Mouse (Mus musculus) skeletal muscle tissue, adult 2 months (tissue): ENCODE results near the gene Arsa.

Experiments
- DNase-seq: peaks from one replicate; pipeline ENCODE4 v3.0.0-alpha.2; 2012; ENCODE audit warnings: low read depth, low spot score

The Arsa gene

DNA sequence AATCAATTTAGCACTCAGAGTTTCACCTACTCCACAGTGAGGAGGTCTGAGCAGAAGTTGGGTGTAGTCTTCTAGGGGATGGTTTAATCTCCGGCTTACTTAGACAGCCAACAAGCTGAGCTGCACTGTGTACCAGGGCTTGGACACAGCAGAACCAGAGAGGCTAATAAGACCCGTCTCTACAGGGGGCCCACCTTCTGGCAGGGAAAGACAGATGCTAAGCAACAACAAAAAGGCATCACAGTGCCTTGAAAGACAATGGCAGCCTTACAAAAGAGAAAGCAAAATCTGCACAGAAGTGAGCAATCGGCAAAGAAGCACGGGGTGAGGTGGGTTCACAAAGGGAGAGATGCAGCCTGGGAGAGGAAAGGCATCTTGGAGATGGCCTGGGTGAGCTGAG, 18.9 kb upstream of the Arsa start:
- DNase-seq = no peak

DNA sequence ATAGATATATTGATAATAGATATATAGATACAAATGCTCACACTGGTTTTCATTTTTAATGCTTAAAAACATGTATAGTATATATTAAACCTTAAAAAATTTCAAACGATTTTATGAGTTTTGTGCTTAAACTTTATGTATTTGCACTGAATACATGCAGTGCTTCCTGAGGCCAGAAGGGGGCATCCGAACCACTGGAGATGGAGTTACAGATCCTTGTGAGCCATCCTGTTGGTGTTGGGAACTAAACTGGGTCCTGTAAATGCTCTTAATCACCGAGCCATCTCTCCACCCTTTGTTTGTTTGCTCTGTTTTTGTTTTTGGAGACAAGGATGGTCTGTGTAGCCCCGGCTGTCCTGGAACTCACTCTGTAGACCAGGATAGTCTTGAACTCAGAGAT, 17.7 kb upstream of the Arsa start:
- DNase-seq = no peak

DNA sequence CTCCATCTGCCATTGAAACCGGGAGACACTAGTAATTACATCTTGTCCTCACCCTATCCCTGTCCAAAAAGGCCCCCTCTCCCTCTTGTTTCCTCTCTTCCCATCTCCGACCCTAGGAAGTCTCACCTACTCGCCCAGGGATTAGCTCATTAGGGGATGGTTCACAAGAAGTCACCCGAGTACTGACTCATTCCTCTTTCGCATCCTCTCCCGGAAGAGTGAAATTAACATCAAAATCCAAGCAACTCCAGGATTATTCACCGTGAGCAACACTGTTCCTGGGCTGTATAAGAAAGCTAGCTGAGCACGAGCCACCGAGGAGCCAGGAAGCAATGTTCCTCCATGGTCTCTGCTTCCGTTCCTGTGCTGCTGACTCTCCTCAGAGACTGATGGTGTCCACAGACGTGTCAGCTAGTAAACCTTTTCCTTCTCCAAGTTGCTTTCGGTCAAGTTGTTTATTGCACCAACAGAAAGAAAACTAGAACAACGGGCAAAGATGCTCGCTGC, 11.4 kb upstream of the Arsa start:
- DNase-seq = no peak

DNA sequence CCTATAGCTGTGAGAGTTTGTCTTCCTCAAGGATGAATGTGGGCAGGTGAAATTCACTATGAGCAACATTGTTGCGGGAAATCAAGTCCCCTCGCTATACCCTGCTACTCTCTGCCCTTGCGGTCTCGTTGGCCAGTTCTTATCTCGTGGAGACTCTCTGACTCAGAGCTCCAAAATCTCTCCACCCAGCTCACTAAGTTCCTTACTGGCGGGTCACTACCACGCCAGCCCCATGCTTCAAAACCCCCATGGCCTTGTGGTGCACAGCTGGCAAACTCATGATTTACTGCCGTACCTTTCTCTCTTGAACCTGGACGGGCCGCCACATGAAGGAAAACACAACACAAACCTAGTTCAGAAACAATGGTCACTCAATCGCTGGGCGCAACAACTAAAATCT, 11.0 kb upstream of the Arsa start:
- no peak for DNase-seq

DNA sequence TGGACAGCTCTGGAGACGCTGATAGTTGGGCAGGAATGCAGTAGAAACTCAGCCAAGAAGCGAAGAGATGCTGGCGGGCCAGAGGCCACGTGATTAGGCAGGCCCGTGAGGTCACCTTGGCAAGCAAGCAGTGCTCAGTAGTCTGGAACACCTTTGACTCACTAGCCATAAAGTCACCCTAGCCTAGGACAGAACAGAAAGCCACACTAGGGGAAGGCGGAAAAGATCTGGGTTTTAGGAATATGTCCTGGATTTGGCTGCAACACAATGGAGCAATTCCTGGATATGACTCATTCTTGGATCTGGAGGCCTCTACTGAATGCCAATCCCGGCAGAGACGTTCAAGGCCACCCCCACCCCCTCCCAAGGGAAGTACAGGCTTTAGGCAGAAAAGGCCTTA, 3.4 kb upstream of the Arsa start:
- DNase-seq = peak; percentile 72

DNA sequence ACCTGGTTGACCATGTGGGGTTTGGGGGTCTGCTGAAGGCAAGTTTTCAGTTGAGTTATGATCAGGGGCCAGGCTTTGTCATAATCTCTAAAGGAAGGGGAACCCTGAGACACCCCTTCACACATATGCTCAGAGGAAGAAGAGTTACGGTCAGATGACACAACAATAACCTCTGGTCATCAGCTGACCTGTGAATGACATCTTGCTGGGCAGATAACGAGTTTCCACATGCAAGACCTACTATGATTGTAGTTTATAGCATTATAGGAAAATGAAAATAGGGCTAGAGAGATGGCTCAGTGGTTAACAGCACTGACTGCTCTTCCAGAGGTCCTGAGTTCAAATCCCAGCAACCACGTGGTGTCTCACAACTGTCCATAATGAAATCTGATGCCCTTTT, 1.4 kb upstream of the Arsa start:
- no peak for DNase-seq

DNA sequence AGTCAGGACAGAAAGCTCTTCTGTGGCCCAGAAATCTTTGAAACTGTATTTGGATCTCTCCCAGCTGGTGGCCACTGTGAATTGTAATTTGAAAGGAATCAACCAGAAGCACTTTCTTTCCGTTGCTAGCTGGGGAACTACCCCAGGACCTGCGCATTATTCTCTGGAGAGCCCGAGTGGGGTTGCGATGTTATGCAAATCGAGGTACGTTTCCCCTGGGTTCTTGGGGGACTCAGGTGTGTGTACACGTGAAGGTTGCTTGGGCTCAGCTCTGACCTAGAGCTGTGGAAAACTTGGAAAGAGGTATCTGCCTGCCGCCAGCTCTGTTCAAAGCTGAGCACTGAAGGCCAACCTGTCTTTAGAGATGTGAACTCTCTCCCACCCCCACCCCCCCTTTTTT, 581 bp upstream of the Arsa start:
- DNase-seq = no peak

DNA sequence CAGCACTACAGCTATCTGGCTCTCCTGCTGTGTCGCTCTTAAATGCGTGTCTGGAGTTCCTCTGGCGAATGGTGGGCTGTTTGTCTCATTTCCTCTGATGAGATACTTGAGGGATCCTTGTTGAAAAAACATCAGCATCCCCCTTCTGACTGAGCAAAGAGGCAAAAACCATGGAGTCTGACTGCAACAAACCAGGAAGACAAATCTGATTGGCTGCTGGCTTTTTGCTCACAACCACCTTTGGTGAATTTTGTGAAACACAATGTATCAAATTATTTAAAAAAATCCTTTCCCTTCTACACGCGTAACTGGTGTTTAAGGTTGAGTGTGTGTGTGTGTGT, 780 bp downstream of the Arsa start:
- DNase-seq = no peak

DNA sequence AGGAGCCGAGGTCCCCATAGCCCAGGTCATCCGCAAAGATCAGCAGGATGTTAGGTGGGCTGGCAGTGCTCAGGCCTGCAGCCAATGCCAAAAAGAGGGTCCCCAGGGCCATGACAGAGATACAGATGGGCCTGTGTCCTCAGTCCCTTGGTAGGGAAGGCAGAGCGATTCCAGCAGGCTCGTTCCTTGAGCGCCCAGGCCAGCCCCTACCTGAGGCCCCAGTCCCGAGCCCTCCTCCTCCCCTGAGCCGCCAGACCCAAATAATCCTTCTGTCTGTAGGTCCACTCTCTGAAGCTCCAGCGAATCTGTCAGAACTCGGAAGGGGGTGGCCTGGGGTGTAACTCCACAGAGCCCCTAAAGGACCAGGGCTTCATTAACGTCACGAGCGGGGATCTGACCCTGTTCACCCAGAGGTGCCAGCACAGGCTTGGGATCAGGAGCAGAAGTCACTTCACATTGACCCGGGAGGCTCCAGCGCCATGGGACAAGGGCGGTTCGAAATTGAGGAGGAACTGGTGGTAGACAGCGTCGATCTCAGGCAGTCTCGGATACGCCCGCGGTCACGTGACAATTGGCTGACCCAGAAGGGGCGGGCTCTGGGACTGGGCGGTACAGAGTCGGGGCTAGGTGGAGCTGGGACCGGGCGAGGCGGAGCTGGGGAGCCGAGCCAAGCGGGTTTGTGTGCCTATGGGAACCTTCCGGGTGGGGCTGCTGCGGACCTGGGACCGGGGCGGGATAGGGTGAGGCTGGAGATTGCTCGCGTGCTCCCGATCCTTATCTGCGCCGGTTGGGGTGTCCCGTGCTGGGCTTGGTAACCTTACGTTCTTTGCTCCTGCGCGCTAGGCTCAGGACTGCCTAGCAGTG, 1.4 kb downstream of the Arsa start:
- peak; percentile 89 for DNase-seq

DNA sequence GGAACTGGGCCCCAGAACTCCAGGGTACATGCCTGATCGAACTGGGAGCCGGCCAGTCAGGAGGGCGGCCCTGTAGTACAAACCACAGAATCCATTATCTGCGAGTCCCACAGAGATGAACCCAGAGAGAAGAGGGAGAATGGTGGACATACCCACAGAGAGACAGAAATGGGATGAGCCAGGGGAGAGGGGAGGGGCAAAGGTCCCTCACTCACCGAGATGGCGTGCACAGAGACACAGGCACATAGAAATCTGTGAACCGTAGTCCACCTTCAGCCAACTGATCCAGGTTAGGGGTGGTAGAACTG, 2.0 kb downstream of the Arsa start:
- no peak for DNase-seq

DNA sequence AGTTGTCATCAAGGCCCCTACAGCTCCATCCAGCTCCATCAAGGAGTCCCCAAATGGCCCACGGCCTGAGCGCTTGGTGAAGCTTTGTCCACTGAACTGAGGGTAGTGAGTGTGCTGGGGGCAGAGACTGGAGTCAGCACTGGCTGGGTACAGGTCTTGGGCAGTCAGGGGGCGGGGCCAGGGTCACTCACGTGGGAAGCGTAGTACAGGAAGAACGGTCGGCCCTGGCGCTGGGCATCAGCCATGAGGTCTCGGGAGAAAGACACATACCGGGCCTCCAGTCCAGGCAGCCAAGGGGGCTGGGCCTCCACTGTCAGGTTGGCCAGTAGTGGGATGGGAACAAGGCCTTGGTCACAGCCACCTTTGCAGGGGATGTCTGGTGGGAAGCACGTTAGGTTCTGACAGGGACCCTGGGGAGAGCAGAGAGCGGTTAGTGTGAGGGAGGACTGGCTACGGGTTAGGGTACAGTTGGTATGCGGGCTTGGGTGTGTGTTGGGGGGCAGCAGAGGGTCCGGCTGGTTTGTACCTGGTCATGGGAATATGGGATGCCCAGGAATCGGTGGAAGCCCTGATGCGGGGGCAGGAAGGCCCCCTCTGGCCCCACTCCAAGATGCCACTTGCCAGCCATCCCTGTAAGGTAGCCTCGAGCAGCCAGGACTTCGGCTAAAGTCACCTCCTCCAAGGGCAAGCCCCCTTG, 2.5 kb downstream of the Arsa start:
- no peak for DNase-seq

DNA sequence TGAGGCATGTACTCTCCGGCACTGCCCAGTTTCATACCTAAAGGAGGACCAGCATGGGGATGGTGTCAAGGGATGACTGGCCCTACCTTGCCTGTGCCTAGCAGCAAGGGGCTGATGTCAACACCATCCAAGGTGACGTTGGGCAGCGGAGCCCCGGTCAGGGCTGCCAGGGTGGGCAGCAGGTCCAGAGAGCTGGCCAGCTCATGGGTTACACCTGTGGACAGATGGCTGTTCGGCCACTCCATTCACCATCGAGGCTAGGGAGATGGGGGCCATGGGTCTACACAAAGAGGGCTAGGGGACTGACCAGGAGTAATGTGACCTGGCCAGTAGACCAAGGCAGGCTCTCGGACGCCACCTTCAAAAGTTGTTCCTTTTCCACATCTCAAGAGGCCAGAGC, 3.3 kb downstream of the Arsa start:
- no peak for DNase-seq

DNA sequence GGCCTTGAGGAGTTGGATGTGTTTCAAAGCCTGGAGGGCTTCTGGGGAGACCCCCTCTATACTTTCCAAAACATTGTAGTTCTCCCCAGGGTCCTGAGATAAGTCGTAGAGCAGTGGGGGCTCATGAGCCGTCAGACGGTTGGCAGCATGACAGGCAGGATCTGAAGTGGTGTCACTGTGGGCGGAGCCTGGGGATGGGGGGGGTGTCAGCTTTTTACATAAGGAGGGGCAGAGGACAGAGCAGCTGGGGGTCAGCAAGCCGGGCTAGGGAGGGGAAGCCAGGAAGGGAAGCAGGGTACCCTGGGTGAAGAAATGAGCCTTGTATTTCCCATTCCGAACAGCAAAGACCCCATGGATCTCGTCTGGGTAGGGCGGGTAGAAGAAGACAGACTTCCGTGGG, 3.9 kb downstream of the Arsa start:
- no peak for DNase-seq

DNA sequence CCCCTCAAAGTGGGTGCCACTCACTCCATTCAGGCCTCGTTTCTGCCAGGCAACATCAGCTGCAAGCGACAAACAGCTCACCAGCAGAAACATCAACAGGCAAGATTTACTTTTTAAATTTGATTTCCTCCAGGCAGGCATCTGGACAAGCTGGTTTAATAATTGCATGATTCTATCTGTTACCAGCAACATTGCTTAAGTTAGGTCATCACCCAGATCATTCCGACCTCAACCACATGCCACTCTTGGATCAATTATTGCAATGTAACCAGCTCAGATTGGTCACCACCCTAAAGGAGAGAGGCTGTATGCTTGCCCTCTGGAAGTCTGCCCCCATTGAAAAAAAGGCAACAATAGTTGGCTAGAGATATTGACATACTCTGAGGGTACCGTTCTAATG, 5.7 kb downstream of the Arsa start:
- no peak for DNase-seq

DNA sequence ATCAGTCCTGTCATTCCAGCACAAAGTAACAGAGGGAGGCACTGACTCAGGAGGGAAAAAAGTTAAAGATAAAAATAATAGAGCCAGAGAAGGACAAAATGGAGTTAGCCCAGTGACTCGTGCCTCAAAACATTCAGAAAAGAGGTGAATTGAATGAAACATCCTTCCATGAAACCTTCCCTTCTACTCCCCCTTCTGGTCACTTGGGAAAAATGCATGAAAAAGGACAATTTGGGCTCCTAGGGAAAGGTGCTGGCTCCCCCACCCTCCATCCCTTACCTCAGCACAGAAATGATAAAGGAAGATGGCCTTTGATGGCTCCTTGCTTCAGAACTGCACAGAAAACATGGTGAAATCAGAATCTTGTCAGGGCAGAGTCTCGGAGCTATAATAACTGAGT, 8.6 kb downstream of the Arsa start:
- DNase-seq = no peak

DNA sequence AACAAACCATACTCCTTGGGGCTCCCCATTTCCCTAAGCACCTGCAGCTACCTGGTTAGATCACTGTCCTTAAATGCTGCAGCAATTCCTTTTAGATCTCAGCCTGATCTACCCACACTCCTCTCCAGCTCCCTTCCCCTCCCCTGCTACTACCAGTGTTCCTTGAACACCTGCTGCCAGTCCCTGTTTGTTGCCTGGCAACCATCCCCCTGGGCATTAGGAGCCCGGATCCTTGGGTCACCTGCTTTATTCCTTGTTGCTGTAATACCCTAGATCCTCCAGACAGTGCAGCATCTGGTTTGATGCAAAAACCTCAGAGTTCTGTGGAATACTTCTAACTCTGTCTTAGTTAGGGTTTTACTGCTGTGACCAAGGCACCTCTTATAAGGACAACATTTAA, 12.2 kb downstream of the Arsa start:
- DNase-seq = no peak

DNA sequence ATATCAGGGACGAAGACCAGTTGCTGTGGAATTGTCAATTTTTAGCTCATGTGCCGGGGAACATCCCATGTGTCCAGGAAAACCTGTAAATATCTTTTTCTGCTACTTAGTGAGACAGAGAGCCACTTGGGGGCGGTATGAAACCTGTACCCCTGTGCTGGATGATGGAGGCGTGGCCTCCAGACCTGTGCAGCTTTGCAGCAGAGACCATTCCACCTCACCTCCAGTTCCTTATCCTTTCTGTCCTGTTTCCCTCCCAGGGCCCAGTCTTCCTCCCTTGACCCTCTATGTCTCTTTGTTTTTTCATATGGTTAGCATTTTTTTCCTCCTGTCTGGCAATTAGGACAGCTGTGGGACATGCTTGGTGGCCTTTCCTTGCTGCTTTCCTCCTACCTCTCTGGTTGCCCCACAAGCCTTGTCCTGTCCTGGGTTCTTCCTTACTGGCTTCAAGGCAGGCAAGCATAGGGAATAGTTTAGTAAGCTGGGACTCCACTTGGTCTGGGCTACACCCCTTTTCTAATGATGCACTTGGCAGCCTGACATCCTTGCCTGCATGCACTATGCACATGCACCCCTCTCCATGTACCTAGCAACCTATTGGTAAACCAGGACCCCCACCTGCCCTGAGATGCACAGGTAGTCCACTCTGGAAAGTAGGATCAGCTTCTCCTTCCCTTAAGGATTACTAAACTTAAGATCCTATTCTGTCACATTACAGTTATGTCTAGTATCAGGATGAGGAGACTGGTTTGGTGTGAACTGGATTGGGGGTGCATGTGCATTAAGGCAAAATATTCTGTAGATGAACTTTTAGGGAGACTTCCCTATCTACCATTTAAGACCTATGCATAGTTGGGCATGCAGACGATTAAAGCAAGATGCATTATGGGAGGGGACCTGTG, 13.6 kb downstream of the Arsa start:
- no peak for DNase-seq

DNA sequence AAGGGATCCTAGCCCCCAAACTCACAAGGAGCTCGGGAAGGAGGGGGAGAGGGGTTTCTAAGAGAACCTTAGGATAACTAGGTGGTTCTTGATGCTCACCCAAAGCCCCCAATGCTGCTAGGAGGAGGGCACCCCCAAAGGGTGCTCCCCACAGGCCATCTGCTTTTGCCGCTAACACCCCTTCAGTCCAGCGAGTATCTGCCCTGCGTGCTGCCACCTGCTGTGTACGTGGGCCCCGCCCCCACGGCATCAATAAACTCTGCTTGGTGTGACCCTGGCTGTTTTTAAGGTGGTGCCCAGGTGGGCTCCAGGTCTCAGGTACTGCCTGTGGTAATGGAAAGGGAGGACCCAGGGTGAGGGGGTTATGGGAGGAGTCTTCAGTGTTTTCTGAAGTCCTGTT, 15.0 kb downstream of the Arsa start:
- DNase-seq = no peak

DNA sequence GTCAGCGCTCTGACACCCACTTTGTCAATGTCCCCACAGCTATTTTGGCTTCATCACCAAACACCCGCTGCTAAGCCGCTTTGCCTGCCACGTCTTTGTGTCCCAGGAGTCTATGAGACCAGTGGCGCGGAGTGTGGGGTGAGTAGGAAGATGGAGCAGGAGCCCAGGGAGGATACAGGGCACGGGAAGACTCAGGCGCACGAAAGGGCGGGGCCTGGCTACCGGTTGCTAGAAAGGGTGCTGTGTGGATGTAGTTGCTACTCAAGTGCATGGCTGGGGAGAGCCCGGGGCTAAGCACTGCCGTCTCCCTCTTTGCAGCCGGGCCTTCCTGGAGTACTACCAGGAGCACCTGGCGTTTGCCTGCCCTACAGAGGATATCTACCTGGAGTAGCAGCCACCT, 15.9 kb downstream of the Arsa start:
- no peak for DNase-seq

DNA sequence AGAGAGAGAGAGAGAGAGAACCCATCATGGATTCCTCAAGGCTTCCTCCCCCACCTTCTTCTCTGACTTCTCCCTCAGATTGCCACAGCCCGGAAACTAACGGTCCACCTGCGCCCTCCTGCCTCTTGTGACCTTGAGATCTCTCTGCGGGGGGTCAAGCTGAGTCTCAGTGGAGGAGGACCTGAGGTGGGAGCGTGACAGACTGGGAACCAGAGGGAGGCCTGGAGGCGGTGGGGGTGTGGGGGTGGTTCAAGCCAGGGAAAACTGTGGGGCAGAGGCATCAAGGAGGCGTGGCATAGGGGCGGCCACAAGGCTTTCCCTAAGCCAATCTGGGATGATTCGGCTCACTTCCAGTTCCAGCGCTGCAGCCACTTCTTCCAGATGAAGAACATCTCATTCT, 16.9 kb downstream of the Arsa start:
- DNase-seq = no peak

DNA sequence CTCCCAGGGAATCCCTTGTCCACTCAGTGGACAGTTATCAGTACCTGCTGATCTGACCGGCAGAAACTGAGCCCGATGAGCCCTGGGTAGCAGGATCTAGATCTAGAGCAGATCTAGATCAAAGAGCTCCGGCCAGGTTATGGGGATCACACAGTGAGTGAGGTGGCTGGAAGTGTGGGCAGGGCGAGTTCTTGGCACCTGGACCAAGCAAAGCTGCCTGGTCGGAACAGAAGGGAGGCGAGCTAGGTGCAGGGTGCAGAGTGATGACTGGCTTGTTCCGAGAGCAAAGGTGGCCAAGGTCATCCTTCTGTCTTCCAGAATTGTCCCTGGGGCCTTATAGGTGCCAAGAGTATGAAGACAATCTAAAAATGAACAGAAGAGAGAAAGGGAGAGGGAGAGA, 17.4 kb downstream of the Arsa start:
- no peak for DNase-seq

DNA sequence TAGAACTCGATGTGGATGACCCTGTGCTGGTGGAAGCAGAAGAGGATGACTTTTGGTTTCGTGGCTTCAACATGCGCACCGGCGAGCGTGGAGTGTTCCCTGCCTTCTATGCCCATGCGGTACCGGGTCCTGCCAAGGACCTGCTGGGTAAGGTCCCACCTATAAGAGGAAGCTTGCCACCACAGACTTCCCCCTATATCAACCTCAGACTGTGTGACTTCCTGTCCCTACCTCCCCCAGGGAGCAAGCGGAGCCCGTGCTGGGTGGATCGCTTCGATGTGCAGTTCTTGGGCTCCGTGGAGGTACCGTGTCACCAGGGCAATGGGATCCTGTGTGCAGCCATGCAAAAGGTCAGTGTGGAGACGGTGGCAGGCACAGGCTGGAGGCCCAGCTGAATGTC, 18.3 kb downstream of the Arsa start:
- DNase-seq = no peak

DNA sequence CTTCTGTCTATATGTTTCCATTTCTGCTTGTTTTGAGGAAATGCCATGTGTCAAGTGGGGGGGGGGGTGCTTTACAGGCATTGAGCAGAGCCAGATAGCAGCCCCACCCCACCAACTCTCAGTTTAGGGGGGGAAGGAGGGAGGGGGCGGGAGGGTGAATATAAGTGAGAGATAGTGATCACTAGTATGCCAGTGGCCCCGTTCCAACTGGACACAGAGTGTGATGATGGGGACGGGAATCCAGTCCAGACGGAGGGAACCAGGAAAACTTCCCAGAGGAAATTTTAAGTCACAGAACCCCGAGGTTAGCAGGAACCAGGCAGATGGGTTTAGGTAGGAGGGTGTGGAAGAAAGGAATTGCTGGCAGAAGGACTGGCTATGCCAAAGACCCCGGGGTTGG, 21.6 kb downstream of the Arsa start:
- DNase-seq = no peak
